Mouse (Mus musculus): ENCODE data around the gene Lrrc75b.

DNA sequence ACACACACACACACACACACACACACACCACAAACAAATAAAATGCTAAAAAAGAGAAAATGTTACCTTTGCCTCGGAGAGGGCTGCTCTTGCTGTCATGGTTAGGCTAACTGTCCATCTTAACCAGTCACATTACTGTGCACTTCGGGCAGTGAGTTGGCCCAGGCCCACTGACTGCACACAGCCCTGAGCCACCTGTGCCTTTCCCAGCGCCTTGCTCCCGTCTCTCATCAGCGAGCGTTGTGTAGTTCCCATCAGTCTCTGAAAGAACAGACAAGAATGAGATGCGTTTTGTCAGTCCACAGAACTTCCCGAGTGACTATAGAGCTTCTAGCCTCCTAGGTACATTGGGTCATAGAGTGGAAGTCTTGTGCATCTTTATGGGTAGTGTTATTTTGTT is 25.9 kb downstream of the Lrrc75b start:
- no peak for TF ChIP-seq CTCF (IDR thresholded peaks at IDR 0.05; ENCODE audit: low read depth)
- TF ChIP-seq EP300 (IDR thresholded peaks at IDR 0.05; ENCODE audit: low read depth): no peak

Data from liver, embryonic 14.5 days (tissue).